Mouse (Mus musculus) liver, embryonic 11.5 days (tissue): ENCODE results near the gene Serf1. TPM values are rescaled to one million over a fixed set of nuclear protein-coding genes. Genes with fewer than 3 reads are reported as not detected.
"Not testable (repeated sequence)": the region's sequence is repeated elsewhere in the genome, so short reads cannot be mapped to it uniquely, and the experiment has no call there.

Experiments
- ATAC-seq: fragments of 200-750 bp; cut with Nextera tagmentation; replicated peaks from 2 replicates; pipeline ENCODE4 v1.8.0; 2017; ENCODE audit warnings: moderate number of reproducible peaks, mild to moderate bottlenecking, moderate TSS enrichment, moderate library complexity; ENCODE audit not compliant: low FRiP score
- DNase-seq: peaks from one replicate; pipeline ENCODE4 v3.0.0-alpha.2; 2017; ENCODE audit warnings: low spot score
- H3K27ac ChIP-seq: fragments of 300-500 bp; sonication (generic); 2 replicates; pipeline ENCODE4 v1.5.1; 2014; ENCODE audit warnings: mild to moderate bottlenecking, low read depth, low read length, control low read depth
- H3K27me3 ChIP-seq: fragments of 300-500 bp; sonication (generic); replicated peaks from 2 replicates; pipeline ENCODE4 v1.6.1; 2014; ENCODE audit warnings: low read length, mixed read lengths; ENCODE audit not compliant: control insufficient read depth, insufficient read depth
- H3K36me3 ChIP-seq: fragments of 300-500 bp; sonication (generic); 2 replicates; pipeline ENCODE4 v1.6.1; 2014; ENCODE audit warnings: mild to moderate bottlenecking, low read length, moderate library complexity, mixed read lengths; ENCODE audit not compliant: control insufficient read depth, insufficient read depth
- H3K4me1 ChIP-seq: fragments of 300-500 bp; sonication (generic); replicated peaks from 2 replicates; pipeline ENCODE4 v1.6.1; 2014; ENCODE audit warnings: low read length, mixed read lengths; ENCODE audit not compliant: control insufficient read depth, insufficient read depth
- H3K4me2 ChIP-seq: fragments of 300-500 bp; sonication (generic); 2 replicates; pipeline ENCODE4 v1.6.1; 2014; ENCODE audit warnings: mild to moderate bottlenecking, control low read depth, moderate library complexity
- H3K4me3 ChIP-seq: fragments of 300-500 bp; sonication (generic); 2 replicates; pipeline ENCODE4 v1.5.1; 2014; ENCODE audit warnings: low read depth, low read length, control low read depth
- H3K9ac ChIP-seq: fragments of 300-500 bp; sonication (generic); 2 replicates; pipeline ENCODE4 v1.6.1; 2014; ENCODE audit warnings: low read depth, low read length, control low read depth
- H3K9me3 ChIP-seq: fragments of 300-500 bp; sonication (generic); 2 replicates; pipeline ENCODE4 v1.6.1; 2016; ENCODE audit warnings: low read length, inconsistent platforms, mixed read lengths; ENCODE audit not compliant: control insufficient read depth
- WGBS: fragments of 180-500 bp; shearing (Covaris S2); extraction: QIAGEN DNeasy Blood & Tissue Kit; methylation state at CpG from one replicate; pipeline ENCODE4 v1.1.7; 2014; 5-methylcytosine and 5-hydroxymethylcytosine counted together
- polyA plus RNA-seq: library from polyadenylated mRNA; unstranded; fragments of >200 nt; fragmentation: Nextera tagmentation; extraction: Ambion mirVana; gene quantifications from 2 replicates; pipeline ENCODE4 v1.2.1, GENCODE M21; 2014

Serf1 gene
- polyA plus RNA-seq, 1 experiment from 2014 or later: 66.1 TPM

- Histone ChIP-seq H3K27ac (no peak overlapping the region), H3K4me3 (peak overlapping the region; percentile 97), H3K9ac (no peak overlapping the region), H3K36me3 (peaks cover 17% of the 10 kb centered on the region; the same call in 1 of the 2 replicates), H3K9me3 (no peaks in the 10 kb centered on the region), H3K27me3 (no peaks in the 10 kb centered on the region), H3K4me2 (peak overlapping the region; percentile 80), H3K4me1 (peaks cover 4% of the 10 kb centered on the region)
- DNase-seq: no peak
- 0 out of 2 replicates have a peak, but pooled peaks have one; percentile 16 for ATAC-seq
- 80% methylated on average over 3 of the region's 3 CpGs for WGBS
Measured at GRCm38 (mm10) chr13:100123970-100124369, 16.2 kb downstream of the Serf1 start.

GRCm38 (mm10) chr13:100124423-100125257 lies 16.8 kb downstream of the Serf1 start, which contains the start of gene Smn1:
TSS of gene Smn1 (plus strand) at chr13:100124852.
- Histone ChIP-seq H3K27me3 (no peaks in the 10 kb centered on the region), H3K9ac (peak within 1 kb of the TSS; percentile 87), H3K4me3 (peak within 1 kb of the TSS; percentile 97), H3K27ac (no peak within 1 kb of the TSS), H3K4me2 (peak within 1 kb of the TSS; percentile 80), H3K9me3 (no peaks in the 10 kb centered on the region), H3K4me1 (peaks cover 4% of the 10 kb centered on the region), H3K36me3 (peaks cover 18% of the 10 kb centered on the region; the same call in 1 of the 2 replicates)
- WGBS: 4% methylated on average over 42 of the region's 42 CpGs
- DNase-seq (peak; percentile 86), ATAC-seq (peak; percentile 98)

- H3K4me2 ChIP-seq: peak overlapping the region; percentile 80
- no peak for ATAC-seq
- no peak for DNase-seq
- H3K9ac ChIP-seq: peak overlapping the region; percentile 87
- no peaks in the 10 kb centered on the region for H3K27me3 ChIP-seq
- H3K4me1 ChIP-seq: peaks cover 4% of the 10 kb centered on the region
- H3K9me3 ChIP-seq: no peaks in the 10 kb centered on the region
- no peak overlapping the region for H3K27ac ChIP-seq
- H3K36me3 ChIP-seq: peaks cover 18% of the 10 kb centered on the region; the same call in 1 of the 2 replicates
- peak overlapping the region; percentile 97 for H3K4me3 ChIP-seq
- WGBS: 3% methylated on average over 10 of the region's 10 CpGs
Measured at GRCm38 (mm10) chr13:100125258-100125643, 17.4 kb downstream of the Serf1 start.

GRCm38 (mm10) chr13:100141646-100142314 lies 34.0 kb downstream of the Serf1 start:
- DNase-seq (no peak), ATAC-seq (no peak)
- WGBS: 79% methylated on average over 8 of the region's 8 CpGs
- Histone ChIP-seq H3K27me3 (no peaks in the 10 kb centered on the region), H3K9ac (no peak overlapping the region), H3K4me3 (no peak overlapping the region), H3K9me3 (no peaks in the 10 kb centered on the region), H3K4me1 (no peaks in the 10 kb centered on the region), H3K4me2 (no peak overlapping the region), H3K27ac (no peak overlapping the region), H3K36me3 (peaks cover 14% of the 10 kb centered on the region)

GRCm38 (mm10) chr13:100152659-100153058 lies 44.8 kb downstream of the Serf1 start:
- no peaks in the 10 kb centered on the region for H3K4me1 ChIP-seq
- no peaks in the 10 kb centered on the region for H3K9me3 ChIP-seq
- 32% methylated on average over 1 of the region's 1 CpGs for WGBS
- no peaks in the 10 kb centered on the region for H3K27me3 ChIP-seq
- no peak overlapping the region for H3K27ac ChIP-seq
- no peak overlapping the region for H3K9ac ChIP-seq
- H3K4me2 ChIP-seq: no peak overlapping the region
- H3K36me3 ChIP-seq: no peaks in the 10 kb centered on the region
- ATAC-seq (no peak), DNase-seq (no peak)
- no peak overlapping the region for H3K4me3 ChIP-seq

- Histone ChIP-seq H3K36me3 (no peaks in the 10 kb centered on the region), H3K9me3 (no peaks in the 10 kb centered on the region), H3K27ac (no peak overlapping the region), H3K4me3 (no peak overlapping the region), H3K4me2 (no peak overlapping the region), H3K4me1 (no peaks in the 10 kb centered on the region), H3K27me3 (no peaks in the 10 kb centered on the region), H3K9ac (no peak overlapping the region)
- DNase-seq: no peak
- 89% methylated on average over 3 of the region's 3 CpGs for WGBS
- no peak for ATAC-seq
Measured at GRCm38 (mm10) chr13:100156624-100157023, 48.8 kb downstream of the Serf1 start.

GRCm38 (mm10) chr13:100161171-100161870 lies 53.5 kb downstream of the Serf1 start:
- not testable (repeated sequence) for H3K4me3 ChIP-seq, H3K9ac ChIP-seq, H3K9me3 ChIP-seq, ATAC-seq, H3K4me2 ChIP-seq, H3K4me1 ChIP-seq, H3K27me3 ChIP-seq, H3K36me3 ChIP-seq, DNase-seq, H3K27ac ChIP-seq
- 81% methylated on average over 11 of the region's 11 CpGs for WGBS

- not testable (repeated sequence) for ATAC-seq, H3K4me1 ChIP-seq, DNase-seq, H3K27ac ChIP-seq, H3K9ac ChIP-seq, H3K27me3 ChIP-seq, H3K9me3 ChIP-seq, H3K4me3 ChIP-seq, H3K4me2 ChIP-seq, H3K36me3 ChIP-seq
Measured at GRCm38 (mm10) chr13:100162467-100162866, 54.7 kb downstream of the Serf1 start.
